Mouse (Mus musculus): Measurements from ENCODE around the gene Ankfy1. TPM values are rescaled to one million over a fixed set of nuclear protein-coding genes. Genes with fewer than 3 reads are reported as not detected.

Ankfy1 gene
- total RNA-seq, 2 experiments from 2014 or later = 31.3 to 35.9 TPM

DNA sequence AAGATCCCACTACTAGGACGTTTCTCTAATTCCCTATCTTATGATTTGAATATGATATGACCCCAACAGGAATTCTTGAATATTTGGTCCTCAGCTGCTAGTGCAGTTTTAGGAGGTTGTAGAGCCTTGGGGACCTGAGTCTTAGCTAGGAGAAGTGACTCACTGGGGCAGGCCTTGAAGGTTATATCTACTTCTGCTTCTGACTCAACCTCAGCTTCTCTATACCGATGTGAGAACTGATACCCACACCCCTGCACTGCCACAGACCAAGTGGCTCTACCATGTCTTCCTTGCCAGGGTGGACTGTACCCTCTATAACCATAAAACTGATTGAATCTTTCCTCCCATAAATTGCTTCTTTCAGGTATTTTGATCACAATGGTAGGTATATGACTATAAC, 92.3 kb downstream of the Ankfy1 start:
- no peak for DNase-seq (ENCODE audit: extremely low spot score in 1 of 2, low spot score in 1 of 2)

DNA sequence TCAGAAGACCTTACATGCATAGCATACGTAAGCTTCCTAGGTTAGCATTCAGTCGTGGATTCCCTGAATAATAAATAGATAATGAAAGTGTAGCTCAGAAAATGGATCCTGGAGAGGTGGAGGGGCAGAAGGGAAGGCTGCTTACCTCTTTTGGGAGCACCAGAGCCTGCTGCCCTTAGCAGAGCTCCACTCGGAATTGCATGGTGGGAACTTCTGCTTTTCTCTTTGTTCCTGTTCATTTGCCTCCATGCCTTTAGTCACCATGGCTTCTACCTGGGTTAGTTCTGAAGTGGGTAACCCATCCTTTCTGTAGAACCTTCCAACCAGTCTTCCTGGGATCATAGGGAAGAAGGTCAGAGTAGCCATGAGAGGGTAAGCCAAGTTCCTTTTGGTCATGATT, 92.7 kb downstream of the Ankfy1 start:
- no peak for DNase-seq (ENCODE audit: extremely low spot score in 1 of 2, low spot score in 1 of 2)

- no peak for DNase-seq (ENCODE audit: extremely low spot score in 1 of 2, low spot score in 1 of 2)
These were observed 102.2 kb downstream of the Ankfy1 start for GRCm38 (mm10) chr11:72792033-72792432.

- no peak for DNase-seq (ENCODE audit: extremely low spot score in 1 of 2, low spot score in 1 of 2)
These were observed 105.3 kb downstream of the Ankfy1 start for GRCm38 (mm10) chr11:72795149-72795454.

DNA sequence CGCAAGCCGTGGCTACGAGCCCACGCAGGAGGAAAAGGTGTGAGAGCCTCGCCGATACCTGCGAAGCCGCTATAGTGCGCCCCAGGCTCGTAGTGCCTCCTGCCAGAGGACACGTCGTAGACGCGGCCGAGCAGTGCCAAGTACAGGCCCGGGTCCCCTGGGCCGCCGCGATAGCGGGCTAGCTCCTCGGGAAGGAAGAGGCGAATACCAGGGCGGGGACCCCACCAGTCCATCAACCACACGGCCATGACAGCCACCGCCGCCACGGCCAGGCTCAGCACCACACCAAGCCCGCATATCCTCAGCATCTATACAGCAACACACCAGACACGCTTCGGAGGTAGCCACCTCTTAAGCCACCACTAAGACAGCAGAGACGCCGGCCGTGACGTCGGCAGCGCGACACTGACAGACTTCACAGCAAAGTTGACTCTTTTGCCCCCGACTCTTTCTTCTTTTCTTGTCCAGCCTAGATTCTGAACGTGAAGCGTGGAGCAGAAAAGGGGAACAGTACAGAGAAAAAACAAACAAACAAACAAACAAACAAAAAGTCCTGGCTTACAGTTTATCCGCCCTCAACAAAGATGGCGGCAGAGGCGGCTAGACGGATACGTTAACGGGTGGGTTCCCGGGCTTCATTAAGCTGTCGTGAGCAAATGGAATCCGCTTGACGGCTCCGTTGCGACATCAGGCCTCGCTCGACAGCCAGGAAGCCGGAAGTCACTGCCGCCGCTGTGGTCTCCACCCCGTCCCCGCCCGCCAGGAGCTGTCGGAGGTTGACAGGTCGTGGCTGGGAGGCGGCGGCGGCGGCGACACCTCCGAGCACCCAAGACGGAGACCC, 105.9 kb downstream of the Ankfy1 start, which contains the start of the genes Cyb5d2 and Zzef1:
Cyb5d2 (minus strand) TSS at position 688 of the 841 bp plus-strand sequence.
Zzef1 (plus strand) TSS at position 772 of the 841 bp plus-strand sequence.
- peak; percentile 82 to 85 for DNase-seq (ENCODE audit: extremely low spot score in 1 of 2, low spot score in 1 of 2)

DNA sequence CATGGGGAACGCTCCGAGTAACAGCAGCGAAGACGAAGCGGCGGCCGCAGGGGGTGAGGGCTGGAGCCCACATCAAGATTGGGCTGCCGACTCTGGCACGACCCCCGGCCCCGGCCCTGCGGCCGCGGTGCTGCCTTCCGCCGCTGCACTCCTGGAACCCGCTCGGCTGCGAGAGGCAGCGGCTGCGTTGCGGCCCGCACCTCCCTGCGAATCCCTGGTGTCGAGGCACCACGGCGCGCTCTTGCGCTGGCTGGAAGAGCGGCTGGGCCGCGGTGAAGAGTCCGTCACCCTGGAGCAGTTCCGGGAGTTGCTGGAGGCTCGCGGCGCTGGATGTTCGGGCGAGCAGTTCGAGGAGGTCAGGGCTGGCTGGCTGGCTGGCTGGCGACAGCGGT, 106.5 kb downstream of the Ankfy1 start:
- DNase-seq (ENCODE audit: extremely low spot score in 1 of 2, low spot score in 1 of 2) = no peak

GRCm38 (mm10) chr11:72796773-72797338, 107.0 kb downstream of the Ankfy1 start:
- DNase-seq (ENCODE audit: extremely low spot score in 1 of 2, low spot score in 1 of 2) = no peak

DNA sequence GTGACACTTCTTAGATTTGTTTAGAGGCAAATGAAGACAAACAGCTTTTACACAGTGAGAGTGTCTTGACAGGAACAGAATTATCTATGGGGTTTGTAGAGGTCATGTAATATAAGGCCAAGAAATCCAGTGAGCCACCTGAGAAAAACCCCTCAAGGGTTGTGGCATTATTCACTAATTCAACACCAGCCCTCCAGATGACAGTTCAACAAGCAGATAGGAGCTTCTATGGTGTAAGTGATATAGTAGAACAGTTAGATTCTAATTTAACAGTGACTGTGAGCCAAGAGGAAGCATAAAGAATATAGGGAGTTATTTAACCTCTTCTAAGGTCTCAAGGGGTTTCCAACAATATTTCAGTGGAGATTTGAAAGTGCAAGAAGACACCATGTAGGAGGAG, 108.3 kb downstream of the Ankfy1 start:
- no peak for DNase-seq (ENCODE audit: extremely low spot score in 1 of 2, low spot score in 1 of 2)

DNA sequence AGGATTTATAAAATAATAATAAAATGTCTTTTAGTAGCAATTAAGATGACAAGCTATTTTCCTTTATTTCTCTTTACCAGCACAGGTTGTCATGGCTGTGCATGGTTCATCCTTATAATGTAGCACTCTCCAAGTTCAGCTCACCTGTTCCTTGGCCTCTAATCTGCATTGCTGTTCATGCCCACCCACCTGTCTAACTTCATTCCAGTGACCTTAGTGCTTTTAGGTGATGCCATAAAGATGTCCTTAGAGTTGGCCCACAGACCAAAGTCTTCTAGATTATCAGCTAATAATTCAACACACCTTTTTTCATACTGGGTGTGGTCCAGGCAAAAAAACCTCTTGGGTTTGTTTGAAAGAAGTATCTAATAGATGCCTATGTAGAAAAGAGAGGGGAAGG, 111.4 kb downstream of the Ankfy1 start:
- no peak for DNase-seq (ENCODE audit: extremely low spot score in 1 of 2, low spot score in 1 of 2)

DNA sequence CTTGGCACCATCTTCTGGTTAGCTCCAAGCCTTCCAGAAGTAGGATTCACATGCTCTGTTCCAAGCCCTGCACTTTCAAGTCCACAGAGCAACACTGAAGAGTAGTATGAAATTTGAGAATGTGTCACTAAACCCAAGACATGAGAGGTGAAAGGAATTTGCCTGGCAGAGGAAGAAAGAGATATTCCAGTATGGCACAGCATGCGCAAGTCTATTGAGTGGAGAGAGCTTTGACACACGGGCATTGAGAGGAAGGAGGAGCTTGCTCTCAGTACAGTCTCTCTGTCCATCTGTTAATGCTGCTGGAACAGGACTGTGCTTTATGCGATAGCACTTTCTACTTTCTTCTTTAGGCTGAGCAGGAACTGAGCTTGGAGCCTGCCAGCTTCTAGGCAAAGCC, 113.2 kb downstream of the Ankfy1 start:
- no peak for DNase-seq (ENCODE audit: extremely low spot score in 1 of 2, low spot score in 1 of 2)

DNA sequence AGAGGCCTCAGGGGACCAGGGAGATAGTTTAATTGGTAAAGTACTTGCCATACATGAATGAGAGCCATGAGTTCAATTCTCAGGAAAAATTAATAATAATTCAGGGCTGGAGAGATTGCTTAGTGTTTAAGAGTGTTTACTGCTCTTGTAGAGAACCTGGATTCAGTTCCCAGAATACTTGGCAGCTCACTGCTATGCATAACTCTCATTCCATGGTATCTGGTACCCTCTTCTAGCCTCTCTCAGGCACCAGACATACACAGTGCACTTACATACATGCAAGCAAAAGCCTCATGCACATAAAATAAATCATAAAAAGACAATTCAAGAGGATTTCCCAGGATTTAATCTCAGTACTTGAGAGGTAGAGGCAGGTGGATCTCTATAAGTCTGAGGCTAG, 114.8 kb downstream of the Ankfy1 start:
- DNase-seq (ENCODE audit: extremely low spot score in 1 of 2, low spot score in 1 of 2) = no peak

GRCm38 (mm10) chr11:72805232-72805631, 115.4 kb downstream of the Ankfy1 start:
- no peak for DNase-seq (ENCODE audit: extremely low spot score in 1 of 2, low spot score in 1 of 2)

GRCm38 (mm10) chr11:72806556-72806955, 116.8 kb downstream of the Ankfy1 start:
- DNase-seq (ENCODE audit: extremely low spot score in 1 of 2, low spot score in 1 of 2) = peak in 1 of 2 experiments; percentile 25

- DNase-seq (ENCODE audit: extremely low spot score in 1 of 2, low spot score in 1 of 2) = no peak
These were observed 118.2 kb downstream of the Ankfy1 start for GRCm38 (mm10) chr11:72807992-72808391.

DNA sequence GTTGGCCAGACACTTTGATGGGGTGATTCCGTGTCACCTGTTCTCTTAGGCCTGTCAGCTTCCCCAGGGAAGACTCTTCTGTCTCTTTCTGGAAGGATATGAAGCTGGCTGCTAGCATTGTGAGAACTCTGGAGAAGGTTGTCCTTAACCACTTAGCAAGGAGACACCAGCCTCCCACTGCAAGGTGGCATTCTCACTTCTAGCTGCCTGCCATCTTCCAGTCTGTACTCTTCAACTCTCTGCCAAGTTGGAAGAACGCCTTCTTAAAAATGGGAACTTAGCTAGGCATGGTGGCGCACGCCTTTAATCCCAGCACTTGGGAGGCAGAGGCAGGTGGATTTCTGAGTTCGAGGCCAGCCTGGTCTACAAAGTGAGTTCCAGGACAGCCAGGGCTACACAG, 123.9 kb downstream of the Ankfy1 start:
- no peak for DNase-seq (ENCODE audit: extremely low spot score in 1 of 2, low spot score in 1 of 2)

GRCm38 (mm10) chr11:72814188-72814587, 124.4 kb downstream of the Ankfy1 start:
- no peak for DNase-seq (ENCODE audit: extremely low spot score in 1 of 2, low spot score in 1 of 2)

DNA sequence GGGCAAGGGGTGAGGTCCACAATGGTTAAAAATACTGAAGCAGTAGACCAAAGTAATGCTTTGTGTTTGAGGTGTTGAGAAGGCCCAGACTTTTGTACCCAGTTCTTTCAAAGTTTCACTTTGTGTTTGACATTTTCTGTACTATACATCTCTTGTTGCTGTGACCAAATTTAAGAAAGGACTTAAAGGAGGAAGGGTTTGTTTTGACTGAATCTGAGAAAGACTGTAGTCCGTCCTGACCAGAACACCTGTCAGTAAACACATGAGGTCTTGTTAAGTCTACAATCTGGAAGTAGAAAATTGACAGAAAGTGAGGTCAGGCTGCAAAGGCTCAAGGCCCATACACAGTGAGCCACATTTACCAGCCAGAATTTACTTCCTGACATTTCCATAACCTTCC, 127.1 kb downstream of the Ankfy1 start:
- no peak for DNase-seq (ENCODE audit: extremely low spot score in 1 of 2, low spot score in 1 of 2)

DNA sequence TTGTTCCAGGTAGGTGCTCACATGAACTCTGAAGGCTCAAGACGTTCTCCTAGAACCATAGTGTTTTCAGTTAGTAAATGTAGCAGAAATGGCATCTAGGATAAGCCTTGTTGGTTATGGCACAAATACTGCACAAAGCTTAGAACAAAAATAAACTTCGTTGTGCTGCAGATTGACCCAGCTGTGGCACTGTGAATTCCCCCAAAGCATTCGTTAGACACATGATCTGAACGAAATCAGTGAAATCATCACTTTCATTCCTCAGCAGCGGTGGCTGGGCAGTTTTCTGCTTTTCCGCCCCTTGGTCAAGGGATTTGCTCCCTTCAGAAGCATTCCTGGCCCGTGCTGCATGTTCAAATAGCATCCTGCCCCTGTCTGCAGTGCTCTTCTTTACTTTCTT, 128.3 kb downstream of the Ankfy1 start:
- no peak for DNase-seq (ENCODE audit: extremely low spot score in 1 of 2, low spot score in 1 of 2)

DNA sequence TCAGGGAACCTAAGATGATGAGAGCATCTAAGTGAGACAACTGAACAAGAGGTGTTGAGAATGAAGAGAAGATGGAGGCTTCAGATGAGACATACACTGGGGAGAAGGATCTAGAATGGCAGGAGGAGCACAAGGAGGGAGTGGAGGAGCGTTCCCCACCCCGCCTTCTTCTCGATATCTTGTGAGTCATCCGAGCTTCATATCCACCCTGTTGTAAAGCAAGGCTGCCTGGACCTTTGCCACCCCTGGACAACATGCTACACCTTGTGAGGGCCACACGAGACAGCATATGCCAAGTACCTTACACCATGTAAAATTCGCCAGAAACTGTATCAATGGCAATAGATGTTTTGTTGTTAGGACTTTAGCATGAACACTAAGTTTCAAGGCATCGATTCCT, 131.2 kb downstream of the Ankfy1 start:
- DNase-seq (ENCODE audit: extremely low spot score in 1 of 2, low spot score in 1 of 2) = no peak

Measured in layer of hippocampus, postnatal 25 days (tissue).